Mouse (Mus musculus) lung, adult 2 months (tissue): ENCODE data around the gene Parp11. TPM values are rescaled to one million over a fixed set of nuclear protein-coding genes. Genes with fewer than 3 reads are reported as not detected.

Experiments used
- DNase-seq: peaks from one replicate; pipeline ENCODE4 v3.0.0; 2022
- H3K4me1 ChIP-seq: fragments of 200-500 bp; 2 replicates; pipeline ENCODE4 v1.6.1; 2011; ENCODE audit warnings: low read length; ENCODE audit not compliant: control insufficient read depth, insufficient read depth
- H3K4me3 ChIP-seq: fragments of 200-500 bp; replicated peaks from 2 replicates; pipeline ENCODE3; 2011; ENCODE audit warnings: low read depth, mild to moderate bottlenecking, control low read depth, low read length; ENCODE audit errors: extremely low read depth
- CTCF ChIP-seq: fragments of 200-500 bp; IDR thresholded peaks from 2 replicates; pipeline ENCODE4 v1.5.1; 2011; ENCODE audit warnings: mild to moderate bottlenecking, low read length, control low read depth; ENCODE audit not compliant: insufficient read depth
- POLR2A ChIP-seq: fragments of 200-500 bp; IDR thresholded peaks from 2 replicates; pipeline ENCODE4 v1.6.1; 2011; ENCODE audit warnings: low read depth, mild to moderate bottlenecking, control low read depth, low read length, borderline replicate concordance; ENCODE audit errors: extremely low read depth
- WGBS: fragments of 180-500 bp; shearing (Covaris S2); methylation state at CpG from one replicate; pipeline ENCODE4 v1.1.7; 2018; 5-methylcytosine and 5-hydroxymethylcytosine counted together
- polyA plus RNA-seq: library from polyadenylated mRNA; depleted of rRNA; stranded (reverse); fragments of >200 nt; gene quantifications from 2 replicates; pipeline ENCODE4 v1.2.3, GENCODE M21; 2012; rRNA removed

Parp11 gene
- polyA plus RNA-seq, 1 experiment, result 10.2 TPM

DNA sequence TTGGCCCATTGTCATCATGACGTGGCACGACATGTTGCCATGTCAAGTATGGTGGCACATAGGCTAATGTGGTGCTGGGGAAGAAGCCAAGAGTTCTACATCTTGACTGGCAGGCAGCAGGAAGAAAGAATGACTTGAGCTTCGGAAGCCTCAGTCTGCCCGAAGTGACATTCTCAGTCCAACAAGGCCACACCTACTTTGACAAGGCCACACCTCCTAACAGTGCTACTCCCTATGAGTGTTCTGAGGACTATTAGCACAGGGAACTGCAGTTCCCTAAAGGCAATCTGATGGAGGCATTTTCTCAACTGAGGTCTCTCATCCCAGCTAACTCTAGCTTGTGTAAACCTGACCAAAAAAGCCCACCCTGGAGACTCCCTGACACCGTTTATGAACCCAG, 93.0 kb downstream of the Parp11 start:
- 50% methylated on average over 5 of the region's 5 CpGs for WGBS
- DNase-seq, result no peak
- no peak for TF ChIP-seq POLR2A
- no peak for TF ChIP-seq CTCF
- no peaks in the 10 kb centered on the region for H3K4me1 ChIP-seq
- no peak overlapping the region for H3K4me3 ChIP-seq

DNA sequence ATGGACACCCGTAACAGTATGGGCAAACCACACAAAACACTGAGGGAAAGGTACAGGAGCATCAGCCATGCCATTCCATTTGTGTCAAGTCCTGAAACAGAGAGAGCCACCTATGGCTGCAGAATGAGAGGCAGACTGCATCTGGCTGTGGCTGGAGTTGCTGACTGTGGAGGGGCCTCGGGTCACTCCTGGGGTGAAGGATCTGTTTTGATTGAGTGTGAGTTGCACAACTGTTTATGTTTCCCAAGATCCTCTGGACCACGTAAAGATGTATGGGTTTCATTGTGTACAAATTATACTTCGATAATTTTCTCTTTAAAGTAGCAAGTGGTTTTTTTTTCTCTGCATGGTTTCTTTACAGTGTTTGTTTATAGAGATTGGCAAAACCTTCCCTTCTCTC, 93.9 kb downstream of the Parp11 start:
- DNase-seq, result no peak
- no peaks in the 10 kb centered on the region for H3K4me1 ChIP-seq
- TF ChIP-seq CTCF (no peak), POLR2A (no peak)
- no peak overlapping the region for H3K4me3 ChIP-seq
- 46% methylated on average over 4 of the region's 4 CpGs for WGBS

GRCm38 (mm10) chr6:127541617-127542374, 95.2 kb downstream of the Parp11 start:
- no peak for DNase-seq
- Histone ChIP-seq H3K4me1 (no peaks in the 10 kb centered on the region), H3K4me3 (no peak overlapping the region)
- WGBS, result 38% methylated on average over 18 of the region's 18 CpGs
- no peak for TF ChIP-seq CTCF
- no peak for TF ChIP-seq POLR2A

Other genes with a start within 250 kb of the Parp11 start
- 10.2 and 12.7 TPM in 2 replicates for gene Cracr2a, start 114.5 kb downstream of the Parp11 start, polyA plus RNA-seq